Mouse (Mus musculus) liver, embryonic 11.5 days (tissue): ENCODE data around the gene Ptges3. TPM values are rescaled to one million over a fixed set of nuclear protein-coding genes. Genes with fewer than 3 reads are reported as not detected.
A peak's percentile ranks its signal among the peaks of the same experiment; 100 is the strongest.

ENCODE experiments used
- ATAC-seq: fragments of 200-750 bp; cut with Nextera tagmentation; replicated peaks from 2 replicates; pipeline ENCODE4 v1.8.0; 2017; ENCODE audit warnings: moderate number of reproducible peaks, mild to moderate bottlenecking, moderate TSS enrichment, moderate library complexity; ENCODE audit not compliant: low FRiP score
- DNase-seq: peaks from one replicate; pipeline ENCODE4 v3.0.0-alpha.2; 2017; ENCODE audit warnings: low spot score
- H3K27ac ChIP-seq: fragments of 300-500 bp; sonication (generic); 2 replicates; pipeline ENCODE4 v1.5.1; 2014; ENCODE audit warnings: mild to moderate bottlenecking, low read depth, low read length, control low read depth
- H3K27me3 ChIP-seq: fragments of 300-500 bp; sonication (generic); replicated peaks from 2 replicates; pipeline ENCODE4 v1.6.1; 2014; ENCODE audit warnings: low read length, mixed read lengths; ENCODE audit not compliant: control insufficient read depth, insufficient read depth
- H3K36me3 ChIP-seq: fragments of 300-500 bp; sonication (generic); 2 replicates; pipeline ENCODE4 v1.6.1; 2014; ENCODE audit warnings: mild to moderate bottlenecking, low read length, moderate library complexity, mixed read lengths; ENCODE audit not compliant: control insufficient read depth, insufficient read depth
- H3K4me1 ChIP-seq: fragments of 300-500 bp; sonication (generic); replicated peaks from 2 replicates; pipeline ENCODE4 v1.6.1; 2014; ENCODE audit warnings: low read length, mixed read lengths; ENCODE audit not compliant: control insufficient read depth, insufficient read depth
- H3K4me2 ChIP-seq: fragments of 300-500 bp; sonication (generic); 2 replicates; pipeline ENCODE4 v1.6.1; 2014; ENCODE audit warnings: mild to moderate bottlenecking, control low read depth, moderate library complexity
- H3K4me3 ChIP-seq: fragments of 300-500 bp; sonication (generic); 2 replicates; pipeline ENCODE4 v1.5.1; 2014; ENCODE audit warnings: low read depth, low read length, control low read depth
- H3K9ac ChIP-seq: fragments of 300-500 bp; sonication (generic); 2 replicates; pipeline ENCODE4 v1.6.1; 2014; ENCODE audit warnings: low read depth, low read length, control low read depth
- H3K9me3 ChIP-seq: fragments of 300-500 bp; sonication (generic); 2 replicates; pipeline ENCODE4 v1.6.1; 2016; ENCODE audit warnings: low read length, inconsistent platforms, mixed read lengths; ENCODE audit not compliant: control insufficient read depth
- WGBS: fragments of 180-500 bp; shearing (Covaris S2); extraction: QIAGEN DNeasy Blood & Tissue Kit; methylation state at CpG from one replicate; pipeline ENCODE4 v1.1.7; 2014; 5-methylcytosine and 5-hydroxymethylcytosine counted together
- polyA plus RNA-seq: library from polyadenylated mRNA; unstranded; fragments of >200 nt; fragmentation: Nextera tagmentation; extraction: Ambion mirVana; gene quantifications from 2 replicates; pipeline ENCODE4 v1.2.1, GENCODE M21; 2014

The Ptges3 gene
- 527 and 567 TPM in 2 replicates for polyA plus RNA-seq

- Histone ChIP-seq H3K4me2 (peak within 1 kb of the TSS; percentile 77), H3K9ac (peak within 1 kb of the TSS; percentile 99), H3K4me3 (peak within 1 kb of the TSS; percentile 99), H3K9me3 (no peaks in the 10 kb centered on the region), H3K4me1 (peaks cover 27% of the 10 kb centered on the region), H3K36me3 (peaks cover 4% of the 10 kb centered on the region; the same call in 1 of the 2 replicates), H3K27ac (peak within 1 kb of the TSS; percentile 99), H3K27me3 (no peaks in the 10 kb centered on the region)
- under 1% methylated on average over 68 of the region's 72 CpGs for WGBS
- ATAC-seq (peak; percentile 90), DNase-seq (peak; percentile 99)
These were observed at the start of gene Ptges3 for GRCm38 (mm10) chr10:128058601-128059151. Gene Ptges3, plus strand, starts transcription at chr10:128058954.

- Histone ChIP-seq H3K27me3 (no peaks in the 10 kb centered on the region), H3K27ac (no peak overlapping the region), H3K4me3 (no peak overlapping the region), H3K9me3 (no peaks in the 10 kb centered on the region), H3K9ac (no peak overlapping the region), H3K36me3 (no peaks in the 10 kb centered on the region), H3K4me2 (no peak overlapping the region), H3K4me1 (no peaks in the 10 kb centered on the region)
- DNase-seq (no peak), ATAC-seq (no peak)
- 65% methylated on average over 5 of the region's 5 CpGs for WGBS
These were observed 49.0 kb upstream of the Ptges3 start for GRCm38 (mm10) chr10:128009735-128010134.

DNA sequence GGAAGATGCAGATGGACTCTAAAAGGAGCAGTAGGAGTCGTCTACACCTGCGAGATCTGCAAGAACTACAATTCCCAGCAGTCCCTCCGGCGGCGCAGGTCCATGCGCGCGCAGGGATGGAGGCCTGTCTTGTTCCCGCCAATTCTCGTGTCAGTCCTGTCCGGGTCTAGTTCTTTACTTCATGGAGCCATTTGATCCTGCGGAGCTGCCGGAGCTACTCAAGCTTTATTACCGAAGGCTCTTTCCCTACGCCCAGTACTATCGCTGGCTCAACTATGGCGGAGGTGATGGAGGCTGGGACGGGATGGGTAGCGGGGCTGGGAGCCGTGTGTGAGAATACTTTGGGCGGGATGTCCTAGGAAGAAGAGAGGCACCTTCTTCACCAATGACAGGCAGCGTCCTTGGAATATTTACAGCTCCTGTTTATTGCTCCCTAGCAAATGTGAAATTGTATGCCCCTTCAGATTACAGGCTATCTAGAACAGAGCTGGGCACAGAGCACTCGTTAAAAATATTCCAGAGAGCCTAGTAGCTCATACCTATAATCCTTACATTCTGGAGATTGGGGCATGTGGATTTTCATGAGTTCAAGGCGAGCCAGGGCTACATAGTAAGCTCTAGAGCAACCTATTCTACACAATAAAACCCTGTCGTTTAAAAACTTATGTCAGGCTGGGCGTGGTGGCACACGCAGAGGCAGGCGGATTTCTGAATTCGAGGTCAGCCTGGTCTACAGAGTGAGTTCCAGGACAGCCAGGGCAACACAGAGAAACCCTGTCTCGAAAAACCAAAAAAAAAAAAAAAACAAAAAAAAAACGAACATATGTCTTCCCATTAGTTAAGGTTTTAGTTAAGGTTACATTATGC lies 43.5 kb upstream of the Ptges3 start, which contains the start of gene Prim1:
Gene Prim1 (plus strand): TSS at position 101 of the 867 bp plus-strand sequence.
- ATAC-seq (peak; percentile 94), DNase-seq (peak; percentile 89)
- Histone ChIP-seq H3K27ac (peak within 1 kb of the TSS; percentile 8; the same call in 1 of the 2 replicates), H3K4me3 (peak within 1 kb of the TSS; percentile 66), H3K36me3 (peaks cover 14% of the 10 kb centered on the region), H3K27me3 (no peaks in the 10 kb centered on the region), H3K4me1 (no peaks in the 10 kb centered on the region), H3K9ac (peak within 1 kb of the TSS; percentile 67), H3K9me3 (no peaks in the 10 kb centered on the region), H3K4me2 (peak within 1 kb of the TSS; percentile 61)
- WGBS: 4% methylated on average over 31 of the region's 31 CpGs

GRCm38 (mm10) chr10:128022196-128022595 lies 36.6 kb upstream of the Ptges3 start:
- Histone ChIP-seq H3K9me3 (no peaks in the 10 kb centered on the region), H3K4me3 (no peak overlapping the region), H3K4me1 (no peaks in the 10 kb centered on the region), H3K27ac (no peak overlapping the region), H3K36me3 (peaks cover 52% of the 10 kb centered on the region), H3K27me3 (no peaks in the 10 kb centered on the region), H3K9ac (no peak overlapping the region), H3K4me2 (no peak overlapping the region)
- no peak for ATAC-seq
- DNase-seq: no peak
- 94% methylated on average over 5 of the region's 5 CpGs for WGBS

- no peaks in the 10 kb centered on the region for H3K4me1 ChIP-seq
- DNase-seq: no peak
- no peak overlapping the region for H3K4me2 ChIP-seq
- H3K4me3 ChIP-seq: no peak overlapping the region
- H3K27me3 ChIP-seq: no peaks in the 10 kb centered on the region
- H3K9ac ChIP-seq: no peak overlapping the region
- no peak for ATAC-seq
- no peak overlapping the region for H3K27ac ChIP-seq
- WGBS: 91% methylated on average over 10 of the region's 10 CpGs
- H3K36me3 ChIP-seq: peaks cover 47% of the 10 kb centered on the region
- H3K9me3 ChIP-seq: no peaks in the 10 kb centered on the region
These were observed 35.3 kb upstream of the Ptges3 start for GRCm38 (mm10) chr10:128023496-128023895.

DNA sequence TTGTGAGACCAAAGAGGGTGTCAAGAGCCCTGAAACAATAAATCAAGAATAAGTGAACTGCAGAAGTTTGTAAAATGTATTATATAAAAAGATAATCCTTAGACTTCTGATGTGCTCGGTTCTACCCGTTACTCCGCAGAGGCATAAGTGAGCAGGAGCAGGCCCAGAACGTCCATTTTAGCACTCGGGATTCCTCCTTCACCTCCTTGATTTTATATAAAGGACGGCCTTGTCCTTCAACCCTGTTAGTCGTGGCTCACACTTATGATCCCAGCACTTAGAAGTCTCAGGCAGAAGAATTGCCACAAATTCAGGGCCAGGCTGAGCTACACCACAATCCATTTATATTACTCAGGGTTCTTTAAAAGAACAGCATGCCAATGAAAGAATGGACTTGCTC lies 28.8 kb upstream of the Ptges3 start:
- Histone ChIP-seq H3K4me3 (no peak overlapping the region), H3K27me3 (no peaks in the 10 kb centered on the region), H3K4me2 (no peak overlapping the region), H3K9ac (no peak overlapping the region), H3K27ac (no peak overlapping the region), H3K9me3 (no peaks in the 10 kb centered on the region), H3K36me3 (peaks cover 30% of the 10 kb centered on the region), H3K4me1 (no peaks in the 10 kb centered on the region; the same call in 1 of the 2 replicates)
- 90% methylated on average over 7 of the region's 7 CpGs for WGBS
- no peak for DNase-seq
- no peak for ATAC-seq

- Histone ChIP-seq H3K4me3 (no peak overlapping the region), H3K9me3 (no peaks in the 10 kb centered on the region), H3K27me3 (no peaks in the 10 kb centered on the region), H3K27ac (no peak overlapping the region), H3K4me2 (no peak overlapping the region), H3K4me1 (no peaks in the 10 kb centered on the region; the same call in 1 of the 2 replicates), H3K9ac (no peak overlapping the region), H3K36me3 (peaks cover 25% of the 10 kb centered on the region)
- no peak for ATAC-seq
- WGBS: 39% methylated on average over 2 of the region's 2 CpGs
- no peak for DNase-seq
These were observed 27.9 kb upstream of the Ptges3 start for GRCm38 (mm10) chr10:128030860-128031259.

DNA sequence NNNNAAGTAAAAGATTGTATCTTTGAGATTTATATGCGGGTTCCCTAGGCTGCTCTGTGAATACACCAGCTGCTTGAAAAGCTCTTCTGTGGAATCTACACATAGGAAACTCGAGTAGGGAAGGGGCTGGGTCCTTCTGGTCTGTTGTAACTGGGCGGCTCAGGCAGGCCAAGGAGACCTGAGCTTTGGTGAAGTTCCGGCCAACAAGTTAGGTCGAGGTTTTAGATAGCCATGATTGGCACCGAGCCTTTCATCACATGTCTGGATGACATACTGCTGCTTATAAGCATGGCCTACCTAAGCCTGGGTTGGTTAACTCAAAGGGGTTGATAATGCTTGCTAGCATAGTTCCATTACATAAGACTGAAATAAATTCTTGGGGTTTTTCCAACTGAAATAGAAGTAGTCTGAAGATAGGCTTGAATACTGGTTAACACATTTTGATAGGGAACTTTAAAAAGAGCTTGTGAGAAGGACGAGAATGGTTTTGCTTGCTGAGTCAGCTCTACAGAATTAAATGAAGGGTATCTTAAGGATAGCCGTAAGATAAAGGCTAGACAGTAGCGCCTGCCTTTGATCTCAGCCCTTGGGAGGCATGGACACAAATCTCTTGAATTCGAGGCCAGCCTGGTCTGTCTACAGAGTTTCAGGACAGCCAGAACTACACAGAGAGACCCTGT lies 21.9 kb upstream of the Ptges3 start:
- H3K36me3 ChIP-seq: peaks cover 30% of the 10 kb centered on the region
- no peaks in the 10 kb centered on the region for H3K27me3 ChIP-seq
- peak overlapping the region; percentile 99 for H3K4me3 ChIP-seq
- peak overlapping the region; percentile 99 for H3K9ac ChIP-seq
- WGBS: 3% methylated on average over 10 of the region's 10 CpGs
- DNase-seq (no peak), ATAC-seq (peak; percentile 13; the same call in 1 of the 2 replicates)
- H3K9me3 ChIP-seq: no peaks in the 10 kb centered on the region
- peaks cover 26% of the 10 kb centered on the region for H3K4me1 ChIP-seq
- peak overlapping the region; percentile 93 for H3K4me2 ChIP-seq
- peak overlapping the region; percentile 94 for H3K27ac ChIP-seq
